Mouse (Mus musculus) neural tube, embryonic 15.5 days (tissue): ENCODE measurements at regions not wholly inside any gene's neighbourhood (a gene's known extent, or its start where the extent isn't known, plus 50 kb on each side); places are given as distances from the start of the nearest gene placed in this dataset.
"Not testable (repeated sequence)": the region's sequence is repeated elsewhere in the genome, so short reads cannot be mapped to it uniquely, and the experiment has no call there.

Experiments
- ATAC-seq: fragments of 200-750 bp; cut with Nextera tagmentation; 2 replicates; pipeline ENCODE4 v1.8.0; 2017; ENCODE audit warnings: mild to moderate bottlenecking, moderate TSS enrichment, moderate library complexity; ENCODE audit not compliant: low FRiP score
- H3K27ac ChIP-seq: fragments of 300-500 bp; sonication (generic); replicated peaks from 2 replicates; pipeline ENCODE4 v1.5.1; 2015; ENCODE audit warnings: mild to moderate bottlenecking, inconsistent platforms
- H3K27me3 ChIP-seq: fragments of 300-500 bp; sonication (generic); replicated peaks from 2 replicates; pipeline ENCODE4 v1.6.1; 2015; ENCODE audit warnings: inconsistent platforms
- H3K36me3 ChIP-seq: fragments of 300-500 bp; sonication (generic); 2 replicates; pipeline ENCODE4 v1.6.1; 2015; ENCODE audit warnings: inconsistent platforms
- H3K4me1 ChIP-seq: fragments of 300-500 bp; sonication (generic); 2 replicates; pipeline ENCODE4 v1.6.1; 2015; ENCODE audit warnings: inconsistent platforms
- H3K4me2 ChIP-seq: fragments of 300-500 bp; sonication (generic); 2 replicates; pipeline ENCODE4 v1.6.1; 2015; ENCODE audit warnings: inconsistent platforms, mild to moderate bottlenecking, moderate library complexity
- H3K4me3 ChIP-seq: fragments of 300-500 bp; sonication (generic); replicated peaks from 2 replicates; pipeline ENCODE4 v1.5.1; 2015; ENCODE audit warnings: mild to moderate bottlenecking, inconsistent platforms
- H3K9ac ChIP-seq: fragments of 300-500 bp; sonication (generic); replicated peaks from 2 replicates; pipeline ENCODE4 v1.6.1; 2015; ENCODE audit warnings: mild to moderate bottlenecking, inconsistent platforms
- H3K9me3 ChIP-seq: fragments of 300-500 bp; sonication (generic); replicated peaks from 2 replicates; pipeline ENCODE4 v1.6.1; 2016; ENCODE audit warnings: inconsistent platforms
- WGBS: fragments of 180-500 bp; shearing (Covaris S2); methylation state at CpG from one replicate; pipeline ENCODE4 v1.1.7; 2015; ENCODE audit warnings: mixed read lengths; 5-methylcytosine and 5-hydroxymethylcytosine counted together

DNA sequence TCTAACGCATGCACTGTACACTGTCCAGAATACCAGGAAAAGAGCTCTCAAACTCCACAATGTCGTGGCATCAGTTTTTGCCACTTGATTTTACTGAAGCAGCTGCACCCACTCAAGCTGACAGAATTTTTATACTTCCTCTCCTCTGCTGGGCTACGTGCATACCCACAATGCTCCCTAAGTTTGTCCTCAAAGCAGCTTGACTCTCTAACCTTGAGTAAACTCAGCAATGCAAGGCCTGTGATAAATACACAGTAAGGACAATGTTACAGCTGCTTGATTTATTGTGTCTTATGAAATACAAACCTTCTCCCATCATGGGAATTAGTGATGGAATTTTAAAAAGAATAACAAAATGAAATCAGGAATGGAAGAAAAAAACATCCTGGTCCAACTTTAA, 129.7 kb downstream of the Trmt11 start:
- Histone ChIP-seq H3K4me1 (no peaks in the 10 kb centered on the region), H3K27me3 (no peaks in the 10 kb centered on the region), H3K4me3 (no peak overlapping the region), H3K9me3 (no peaks in the 10 kb centered on the region), H3K36me3 (no peaks in the 10 kb centered on the region), H3K4me2 (no peak overlapping the region), H3K9ac (no peak overlapping the region), H3K27ac (no peak overlapping the region)
- no peak for ATAC-seq
- WGBS, result 81% methylated on average over 3 of the region's 3 CpGs

DNA sequence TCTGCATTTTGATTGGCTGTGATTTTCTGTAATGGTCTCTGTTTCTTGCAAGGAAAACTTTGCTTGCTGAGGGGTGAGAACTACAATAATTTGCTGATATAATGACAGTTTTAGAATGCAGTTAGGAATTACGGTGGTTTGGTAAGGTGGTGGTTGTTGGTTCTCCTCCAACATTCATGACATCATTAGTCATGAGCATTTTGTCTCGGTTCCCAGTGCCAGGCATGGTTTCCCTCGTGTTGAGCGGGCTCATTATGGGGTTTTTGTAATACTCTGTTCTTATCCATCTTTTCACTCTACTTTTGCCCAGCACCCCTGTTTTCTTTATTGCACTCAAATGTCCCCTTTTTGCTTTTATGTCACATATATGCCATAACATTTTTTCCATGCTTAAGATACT, 149.9 kb downstream of the Trmt11 start:
- Histone ChIP-seq H3K4me3 (no peak overlapping the region), H3K27ac (no peak overlapping the region), H3K27me3 (no peaks in the 10 kb centered on the region), H3K9ac (no peak overlapping the region), H3K4me1 (no peaks in the 10 kb centered on the region), H3K4me2 (no peak overlapping the region), H3K36me3 (no peaks in the 10 kb centered on the region), H3K9me3 (no peaks in the 10 kb centered on the region)
- 83% methylated on average over 4 of the region's 4 CpGs for WGBS
- no peak for ATAC-seq

GRCm38 (mm10) chr10:30447057-30447456, 153.5 kb downstream of the Trmt11 start:
- no peaks in the 10 kb centered on the region for H3K27me3 ChIP-seq
- no peaks in the 10 kb centered on the region for H3K9me3 ChIP-seq
- H3K9ac ChIP-seq, result no peak overlapping the region
- no peak overlapping the region for H3K4me2 ChIP-seq
- no peaks in the 10 kb centered on the region for H3K4me1 ChIP-seq
- H3K36me3 ChIP-seq, result no peaks in the 10 kb centered on the region
- WGBS, result 87% methylated on average over 2 of the region's 2 CpGs
- no peak overlapping the region for H3K4me3 ChIP-seq
- no peak for ATAC-seq
- no peak overlapping the region for H3K27ac ChIP-seq

DNA sequence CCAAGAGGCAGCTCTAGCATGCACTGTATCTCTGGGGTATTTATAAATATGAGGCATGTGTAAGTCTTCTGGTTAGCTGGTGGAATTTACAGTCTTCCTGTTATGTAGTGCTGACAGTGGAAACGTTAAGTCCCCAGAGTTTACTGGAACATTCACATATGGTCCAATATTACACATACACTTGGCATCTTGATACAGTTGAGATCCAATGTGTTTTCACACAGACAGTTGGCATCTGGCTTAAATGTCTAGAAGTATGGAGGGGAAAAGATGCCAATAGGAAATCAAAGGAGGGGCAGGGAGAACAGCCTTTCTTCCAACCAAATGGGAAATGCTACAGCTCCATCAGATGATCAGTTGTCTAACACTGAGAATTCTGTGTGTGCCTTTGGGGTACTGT, 154.0 kb downstream of the Trmt11 start:
- H3K36me3 ChIP-seq, result no peaks in the 10 kb centered on the region
- 55% methylated on average over 1 of the region's 1 CpGs for WGBS
- no peak overlapping the region for H3K4me2 ChIP-seq
- no peak overlapping the region for H3K27ac ChIP-seq
- H3K27me3 ChIP-seq, result no peaks in the 10 kb centered on the region
- ATAC-seq, result no peak
- H3K4me1 ChIP-seq, result no peaks in the 10 kb centered on the region
- no peak overlapping the region for H3K4me3 ChIP-seq
- no peaks in the 10 kb centered on the region for H3K9me3 ChIP-seq
- H3K9ac ChIP-seq, result no peak overlapping the region

- no peaks in the 10 kb centered on the region for H3K36me3 ChIP-seq
- H3K27me3 ChIP-seq, result 0 out of 2 replicates have a peak, but pooled peaks cover 4% of the 10 kb centered on the region
- 0 out of 2 replicates have a peak, but pooled peaks cover 3% of the 10 kb centered on the region for H3K4me1 ChIP-seq
- no peak overlapping the region for H3K4me3 ChIP-seq
- H3K27ac ChIP-seq, result no peak overlapping the region
- no peak overlapping the region for H3K9ac ChIP-seq
- ATAC-seq, result peak; percentile 57; the same call in 1 of the 2 replicates
- 21% methylated on average over 2 of the region's 2 CpGs for WGBS
- no peak overlapping the region for H3K4me2 ChIP-seq
- H3K9me3 ChIP-seq, result no peaks in the 10 kb centered on the region
These were observed 160.7 kb downstream of the Trmt11 start for GRCm38 (mm10) chr10:30439802-30440201.

GRCm38 (mm10) chr10:30426420-30426923, 174.1 kb downstream of the Trmt11 start:
- no peak overlapping the region for H3K4me3 ChIP-seq
- no peaks in the 10 kb centered on the region for H3K36me3 ChIP-seq
- no peak overlapping the region for H3K9ac ChIP-seq
- H3K27me3 ChIP-seq, result no peaks in the 10 kb centered on the region; the same call in 1 of the 2 replicates
- no peaks in the 10 kb centered on the region for H3K4me1 ChIP-seq
- no peak overlapping the region for H3K27ac ChIP-seq
- no peak for ATAC-seq
- 64% methylated on average over 4 of the region's 4 CpGs for WGBS
- no peaks in the 10 kb centered on the region for H3K9me3 ChIP-seq
- no peak overlapping the region for H3K4me2 ChIP-seq

GRCm38 (mm10) chr10:30419391-30420043, 181.0 kb downstream of the Trmt11 start:
- H3K27me3 ChIP-seq, result peaks cover 14% of the 10 kb centered on the region; the same call in 1 of the 2 replicates
- ATAC-seq, result no peak
- H3K27ac ChIP-seq, result no peak overlapping the region
- H3K9me3 ChIP-seq, result no peaks in the 10 kb centered on the region
- H3K4me2 ChIP-seq, result no peak overlapping the region
- no peaks in the 10 kb centered on the region for H3K36me3 ChIP-seq
- H3K9ac ChIP-seq, result no peak overlapping the region
- H3K4me3 ChIP-seq, result no peak overlapping the region
- no peaks in the 10 kb centered on the region for H3K4me1 ChIP-seq
- 60% methylated on average over 6 of the region's 6 CpGs for WGBS

DNA sequence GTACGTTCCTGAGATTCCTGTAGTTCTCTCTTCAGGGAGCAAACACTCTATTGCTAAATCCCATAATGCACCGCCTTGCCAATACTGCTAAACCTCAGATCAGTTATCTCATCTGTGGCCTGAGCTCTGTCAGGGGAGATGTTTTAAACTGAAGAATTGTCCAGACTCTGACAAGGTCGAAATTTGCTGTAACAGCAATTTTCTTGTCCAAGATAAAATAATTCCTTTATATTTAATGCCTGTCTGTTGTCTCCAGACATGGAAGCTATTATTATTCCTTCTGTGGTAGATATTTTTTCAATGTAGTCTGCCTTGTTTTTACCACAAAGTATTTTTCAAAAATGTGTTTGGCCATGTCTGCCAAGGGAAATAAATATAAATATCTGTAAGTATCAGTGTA, 184.2 kb downstream of the Trmt11 start:
- H3K4me2 ChIP-seq, result no peak overlapping the region
- H3K27ac ChIP-seq, result no peak overlapping the region
- ATAC-seq, result no peak
- H3K4me1 ChIP-seq, result no peaks in the 10 kb centered on the region
- WGBS, result 82% methylated on average over 3 of the region's 3 CpGs
- no peak overlapping the region for H3K4me3 ChIP-seq
- H3K9ac ChIP-seq, result no peak overlapping the region
- no peaks in the 10 kb centered on the region for H3K36me3 ChIP-seq
- H3K27me3 ChIP-seq, result peaks cover 32% of the 10 kb centered on the region
- no peaks in the 10 kb centered on the region for H3K9me3 ChIP-seq

GRCm38 (mm10) chr10:30411736-30412135, 188.8 kb downstream of the Trmt11 start:
- Histone ChIP-seq H3K9me3 (no peaks in the 10 kb centered on the region), H3K4me2 (no peak overlapping the region), H3K9ac (no peak overlapping the region), H3K4me1 (no peaks in the 10 kb centered on the region), H3K27me3 (peaks cover 38% of the 10 kb centered on the region), H3K36me3 (no peaks in the 10 kb centered on the region), H3K27ac (no peak overlapping the region), H3K4me3 (no peak overlapping the region)
- ATAC-seq, result no peak

GRCm38 (mm10) chr10:30405669-30406393, 194.7 kb downstream of the Trmt11 start:
- peaks cover 35% of the 10 kb centered on the region for H3K27me3 ChIP-seq
- peak; percentile 89 for ATAC-seq
- H3K9ac ChIP-seq, result no peak overlapping the region
- 0 out of 2 replicates have a peak overlapping the region, but pooled peaks have one; percentile 2 for H3K4me3 ChIP-seq
- WGBS, result 6% methylated on average over 13 of the region's 13 CpGs
- H3K4me2 ChIP-seq, result peak overlapping the region; percentile 44
- peaks cover 5% of the 10 kb centered on the region for H3K4me1 ChIP-seq
- no peaks in the 10 kb centered on the region for H3K9me3 ChIP-seq
- H3K27ac ChIP-seq, result no peak overlapping the region
- H3K36me3 ChIP-seq, result no peaks in the 10 kb centered on the region

DNA sequence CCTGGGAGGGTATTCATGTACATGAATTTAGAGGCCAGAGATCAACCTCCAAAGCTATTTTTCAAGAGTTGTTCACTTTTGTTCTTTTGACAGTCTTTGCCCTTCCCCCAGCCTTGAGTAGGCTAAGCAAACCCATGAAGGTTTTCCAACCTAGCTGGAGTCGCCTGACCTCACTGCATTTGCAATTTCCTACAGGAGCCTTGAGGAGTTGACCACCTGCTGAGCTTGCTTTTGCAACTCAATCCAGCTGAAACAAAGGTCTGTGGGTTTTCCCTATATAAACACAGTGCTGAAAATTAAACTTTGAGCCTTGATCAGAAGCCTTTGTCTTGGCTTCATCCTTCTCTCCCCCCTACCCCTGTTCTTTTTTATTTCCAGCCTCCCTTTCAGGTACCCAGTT, 170.2 kb upstream of the Cenpw start:
- Histone ChIP-seq H3K9me3 (no peaks in the 10 kb centered on the region), H3K36me3 (no peaks in the 10 kb centered on the region), H3K9ac (no peak overlapping the region), H3K27me3 (no peaks in the 10 kb centered on the region), H3K4me1 (no peaks in the 10 kb centered on the region), H3K4me2 (no peak overlapping the region), H3K4me3 (no peak overlapping the region), H3K27ac (no peak overlapping the region)
- 22% methylated on average over 1 of the region's 1 CpGs for WGBS
- no peak for ATAC-seq

DNA sequence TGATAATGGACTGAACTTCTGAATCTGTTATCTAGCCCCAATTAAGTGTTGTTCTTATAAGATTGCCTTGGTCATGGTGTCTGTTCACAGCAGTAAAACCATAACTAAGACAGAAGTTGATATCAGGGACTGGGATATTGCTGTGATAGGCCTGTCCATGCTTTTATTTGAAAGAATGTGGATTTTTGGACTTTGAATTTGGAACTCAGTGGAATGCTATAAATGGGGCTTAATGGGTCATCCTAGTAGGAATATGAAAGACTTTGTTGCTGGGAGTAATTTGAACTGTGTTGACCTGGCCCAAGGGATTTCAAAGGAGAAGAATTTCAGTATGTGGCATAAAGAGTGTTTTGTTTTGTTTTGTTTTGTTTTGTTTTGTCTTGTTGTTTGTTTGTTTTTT, 160.5 kb upstream of the Cenpw start:
- not testable (repeated sequence) for H3K27ac ChIP-seq, H3K4me1 ChIP-seq, H3K9me3 ChIP-seq, H3K4me3 ChIP-seq, ATAC-seq, H3K27me3 ChIP-seq, H3K9ac ChIP-seq, H3K4me2 ChIP-seq, H3K36me3 ChIP-seq
